Mouse (Mus musculus): Measurements from ENCODE around the gene Gphb5.
"Not testable (repeated sequence)": the region's sequence is repeated elsewhere in the genome, so short reads cannot be mapped to it uniquely, and the experiment has no call there.

The Gphb5 gene

GRCm38 (mm10) chr12:75416681-75417080 is at the start of gene Gphb5:
Gene Gphb5, minus strand, starts transcription at chr12:75416781.
- DNase-seq: no peak

GRCm38 (mm10) chr12:75466206-75466605 is 49.6 kb upstream of the Gphb5 start:
- DNase-seq: no peak

- DNase-seq: peak; percentile 54 to 61
Observed at GRCm38 (mm10) chr12:75464016-75464769, 47.6 kb upstream of the Gphb5 start.

- peak; percentile 72 to 86 for DNase-seq
Observed at GRCm38 (mm10) chr12:75460561-75460960, 44.0 kb upstream of the Gphb5 start.

GRCm38 (mm10) chr12:75459656-75460055 is 43.1 kb upstream of the Gphb5 start:
- no peak for DNase-seq

- no peak for DNase-seq
Observed at GRCm38 (mm10) chr12:75453441-75453840, 36.9 kb upstream of the Gphb5 start.

GRCm38 (mm10) chr12:75453027-75453426 is 36.4 kb upstream of the Gphb5 start:
- DNase-seq: no peak

GRCm38 (mm10) chr12:75450592-75450991 is 34.0 kb upstream of the Gphb5 start:
- no peak for DNase-seq

GRCm38 (mm10) chr12:75450011-75450410 is 33.4 kb upstream of the Gphb5 start:
- no peak for DNase-seq

GRCm38 (mm10) chr12:75449475-75449966 is 32.9 kb upstream of the Gphb5 start:
- DNase-seq: no peak

GRCm38 (mm10) chr12:75448921-75449320 is 32.3 kb upstream of the Gphb5 start:
- DNase-seq: no peak

GRCm38 (mm10) chr12:75446245-75446644 is 29.7 kb upstream of the Gphb5 start:
- DNase-seq: peak in 1 of 2 experiments; percentile 17

- not testable (repeated sequence) for DNase-seq
Observed at GRCm38 (mm10) chr12:75432400-75432799, 15.8 kb upstream of the Gphb5 start.

GRCm38 (mm10) chr12:75429685-75430396 is 13.3 kb upstream of the Gphb5 start:
- DNase-seq: no peak

GRCm38 (mm10) chr12:75428719-75429118 is 12.1 kb upstream of the Gphb5 start:
- no peak for DNase-seq

GRCm38 (mm10) chr12:75425882-75426281 is 9.3 kb upstream of the Gphb5 start:
- DNase-seq: no peak

- no peak for DNase-seq
Observed at GRCm38 (mm10) chr12:75424817-75425216, 8.2 kb upstream of the Gphb5 start.

GRCm38 (mm10) chr12:75424359-75424758 is 7.8 kb upstream of the Gphb5 start:
- DNase-seq: no peak

- no peak for DNase-seq
Observed at GRCm38 (mm10) chr12:75414991-75415390, 1.6 kb downstream of the Gphb5 start.

GRCm38 (mm10) chr12:75412964-75413363 is 3.6 kb downstream of the Gphb5 start:
- DNase-seq: no peak

GRCm38 (mm10) chr12:75397077-75397476 is 19.5 kb downstream of the Gphb5 start:
- no peak for DNase-seq

- no peak for DNase-seq
Observed at GRCm38 (mm10) chr12:75396616-75397015, 20.0 kb downstream of the Gphb5 start.

GRCm38 (mm10) chr12:75394011-75394773 is 22.4 kb downstream of the Gphb5 start:
- DNase-seq: no peak
